Comparison of ENCODE assay signal across 23 mouse cellular contexts in the genomic region with DNA sequence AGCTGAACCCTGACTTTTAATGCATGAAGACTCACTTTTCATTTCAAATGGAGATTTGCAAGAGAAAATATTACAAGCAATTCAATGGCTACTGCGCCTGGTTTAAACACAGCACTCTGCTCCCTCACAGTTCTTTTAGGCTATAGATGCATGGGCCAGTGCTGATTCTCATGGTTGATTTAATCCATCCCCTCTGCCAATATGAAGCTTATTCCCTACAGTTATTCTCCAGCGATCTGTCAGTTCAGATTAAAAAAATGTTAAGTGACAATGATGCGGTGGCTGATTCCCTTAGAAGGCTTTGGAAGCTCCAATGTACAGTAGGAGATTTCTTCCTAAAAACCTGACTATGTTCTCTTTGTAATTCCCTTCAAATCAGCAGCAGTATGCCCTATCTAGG.
DNase-seq lines count a peak whose midpoint lies in the region; ATAC-seq and TF ChIP-seq lines count a peak whose summit lies in the region.
"Had no signal": no experiment of that assay in that cellular context is flagged by ENCODE, and none has a peak within 500 bp of the region (broad histone marks: within the 10 kb centered on the region; RNA-seq: fewer than 3 reads in every experiment).

No protein-coding gene starts in this region.

- no peaks in the 10 kb centered on the region for H3K27me3 ChIP-seq in hindbrain, postnatal 0 days (ENCODE audit: insufficient read depth, low read length)
- no peaks in the 10 kb centered on the region for H3K27me3 ChIP-seq in hindbrain, embryonic 16.5 days (replicated peaks; ENCODE audit: control insufficient read depth, insufficient read depth, low read length)
- H3K27me3 ChIP-seq: forebrain, embryonic 13.5 days; heart, embryonic 13.5 days; hindbrain, embryonic 12.5 days; Patski had no signal

- no peak overlapping the region for H3K4me2 ChIP-seq in hindbrain, postnatal 0 days (ENCODE audit: low read depth, low read length)
- H3K4me2 ChIP-seq in hindbrain, embryonic 16.5 days (ENCODE audit: low read length) = no peak overlapping the region
- H3K4me2 ChIP-seq: forebrain, embryonic 13.5 days; heart, embryonic 13.5 days; hindbrain, embryonic 12.5 days had no signal

- H3K27ac ChIP-seq in hindbrain, postnatal 0 days = no peak overlapping the region
- no peak overlapping the region for H3K27ac ChIP-seq in hindbrain, embryonic 16.5 days (ENCODE audit: low read depth, low read length)
- H3K27ac ChIP-seq: forebrain, embryonic 10.5 days; forebrain, embryonic 13.5 days; heart, adult 2 months; heart, embryonic 10.5 days; heart, embryonic 13.5 days; hindbrain, embryonic 12.5 days had no signal

- no peak overlapping the region for H3K4me3 ChIP-seq in hindbrain, postnatal 0 days (ENCODE audit: low read length)
- no peak overlapping the region for H3K4me3 ChIP-seq in hindbrain, embryonic 16.5 days (ENCODE audit: low read length)
- H3K4me3 ChIP-seq: forebrain, embryonic 10.5 days; forebrain, embryonic 13.5 days; heart, adult 2 months; heart, embryonic 10.5 days; heart, embryonic 13.5 days; hindbrain, embryonic 12.5 days had no signal

- H3K4me1 ChIP-seq in hindbrain, postnatal 0 days (ENCODE audit: insufficient read depth, low read length) = no peaks in the 10 kb centered on the region
- H3K4me1 ChIP-seq in hindbrain, embryonic 16.5 days (ENCODE audit: control insufficient read depth, insufficient read depth, low read depth, low read length) = no peaks in the 10 kb centered on the region
- H3K4me1 ChIP-seq: forebrain, embryonic 10.5 days; forebrain, embryonic 13.5 days; heart, embryonic 10.5 days; heart, embryonic 13.5 days; hindbrain, embryonic 12.5 days had no signal

- H3K36me3 ChIP-seq in hindbrain, postnatal 0 days (ENCODE audit: insufficient read depth, low read length) = no peaks in the 10 kb centered on the region
- H3K36me3 ChIP-seq in hindbrain, embryonic 16.5 days (ENCODE audit: control insufficient read depth, insufficient read depth, low read length) = no peaks in the 10 kb centered on the region
- H3K36me3 ChIP-seq: forebrain, embryonic 10.5 days; heart, embryonic 10.5 days; heart, embryonic 13.5 days; hindbrain, embryonic 12.5 days had no signal

- 57% methylated on average over 3 of the region's 3 CpGs for whole genome bisulfite sequencing in hindbrain, postnatal 0 days
- 74% methylated on average over 3 of the region's 3 CpGs for WGBS in hindbrain, embryonic 16.5 days

- peak; percentile 65 to 74 for DNase-seq in cerebellum, postnatal 10 days
- DNase-seq in cerebellum, postnatal 25 days = no peak
- peak; percentile 60 for DNase-seq in hindbrain, postnatal 0 days (ENCODE audit: low spot score)
- peak; percentile 45 for DNase-seq in retina, embryonic 14.5 days (ENCODE audit: low spot score)
- no peak for DNase-seq in adrenal gland, postnatal 25 days
- no peak for DNase-seq in thymus, postnatal 14 days
- DNase-seq: adrenal gland, postnatal 10 days; cerebellum, adult 11-12 months; cerebellum, adult 8-10 months; cerebellum, postnatal 36 days; gastrocnemius, postnatal 10 days; gastrocnemius, postnatal 36 days; heart, adult 2 months; heart, postnatal 14 days; heart, postnatal 4 days had no signal

- H3K9me3 ChIP-seq in hindbrain, postnatal 0 days (ENCODE audit: low read length) = no peaks in the 10 kb centered on the region
- no peaks in the 10 kb centered on the region for H3K9me3 ChIP-seq in hindbrain, embryonic 16.5 days (ENCODE audit: control insufficient read depth, low read length)
- H3K9me3 ChIP-seq: forebrain, embryonic 10.5 days; forebrain, embryonic 13.5 days; heart, embryonic 10.5 days; heart, embryonic 13.5 days; hindbrain, embryonic 12.5 days had no signal

- no peak for TF ChIP-seq CTCF in hindbrain, postnatal 0 days (IDR thresholded peaks at IDR 0.05; ENCODE audit: low read depth)

- no peak overlapping the region for H3K9ac ChIP-seq in hindbrain, postnatal 0 days (replicated peaks; ENCODE audit: low read length)
- no peak overlapping the region for H3K9ac ChIP-seq in hindbrain, embryonic 16.5 days (ENCODE audit: low read depth, low read length)
- H3K9ac ChIP-seq: forebrain, embryonic 13.5 days; heart, embryonic 13.5 days; hindbrain, embryonic 12.5 days had no signal

- peak; percentile 40; the same call in 1 of the 2 replicates for ATAC-seq in hindbrain, postnatal 0 days
- ATAC-seq in hindbrain, embryonic 16.5 days = no peak
- ATAC-seq: forebrain, embryonic 13.5 days; forebrain, embryonic 16.5 days; Patski had no signal

Comparison
In these comparisons a context has a peak if more than half of its experiments do, and no peak if none do; other contexts are left out.
1. DNase-seq: peak in cerebellum, postnatal 10 days (2 of 2), hindbrain, postnatal 0 days (single experiment) and retina, embryonic 14.5 days (single experiment); none in cerebellum, postnatal 25 days (0 of 2), adrenal gland, postnatal 25 days (single experiment) and thymus, postnatal 14 days (single experiment).